Mouse (Mus musculus): ENCODE measurements around the gene Veph1.

The Veph1 gene

GRCm38 (mm10) chr3:66063881-66064280, 232.8 kb downstream of the Veph1 start:
- ChIA-PET CTCF (interaction anchor here in 1 of 4 experiments (0.7 kb wide), 1 partner anchor 295 kb away, joined by 3 read pairs; no protein-coding TSS in a partner anchor), POLR2A (no interaction called here)

GRCm38 (mm10) chr3:66056912-66057311, 239.7 kb downstream of the Veph1 start:
- CTCF ChIA-PET, result no interaction called here
- POLR2A ChIA-PET, result no interaction called here

GRCm38 (mm10) chr3:66055652-66056051, 241.0 kb downstream of the Veph1 start:
- CTCF ChIA-PET, result no interaction called here

GRCm38 (mm10) chr3:66050092-66050886, 246.3 kb downstream of the Veph1 start:
- ChIA-PET POLR2A (no interaction called here), CTCF (interaction anchor here in 1 of 4 experiments (0.6 kb wide), 1 partner anchor 320 kb away, joined by 4 read pairs; no protein-coding TSS in a partner anchor)

More at GRCm38 (mm10) chr3:66055652-66056051, 241.0 kb downstream of the Veph1 start:
- POLR2A ChIA-PET, result no interaction called here

- CTCF ChIA-PET, result interaction anchor here in 1 of 4 experiments (0.7 kb wide), 1 partner anchor 78 kb away, joined by 3 read pairs; no protein-coding TSS in a partner anchor
- POLR2A ChIA-PET, result no interaction called here
Observed at GRCm38 (mm10) chr3:66040857-66041494, 255.7 kb downstream of the Veph1 start.

- ChIA-PET CTCF (no interaction called here), POLR2A (no interaction called here)
Observed at GRCm38 (mm10) chr3:66035226-66035625, 261.4 kb downstream of the Veph1 start.

- ChIA-PET CTCF (no interaction called here), POLR2A (no interaction called here)
Observed at GRCm38 (mm10) chr3:66033346-66033745, 263.3 kb downstream of the Veph1 start.

- CTCF ChIA-PET, result no interaction called here
- POLR2A ChIA-PET, result interaction anchor here in 1 of 4 experiments (0.6 kb wide), 1 partner anchor 178 kb away, joined by 4 read pairs; no protein-coding TSS in a partner anchor
Observed at GRCm38 (mm10) chr3:66025454-66025853, 271.2 kb downstream of the Veph1 start.

GRCm38 (mm10) chr3:66024220-66024792, 272.3 kb downstream of the Veph1 start:
- CTCF ChIA-PET, result interaction anchor here in 2 of 4 experiments (0.7 to 1.2 kb wide), 2 partner anchors 120 to 197 kb away, joined by 5 to 8 read pairs; no protein-coding TSS in a partner anchor
- POLR2A ChIA-PET, result no interaction called here

GRCm38 (mm10) chr3:66019171-66019570, 277.5 kb downstream of the Veph1 start:
- POLR2A ChIA-PET, result interaction anchor here in 1 of 4 experiments (0.8 kb wide), 1 partner anchor 382 kb away, joined by 3 read pairs; no protein-coding TSS in a partner anchor
- CTCF ChIA-PET, result no interaction called here

GRCm38 (mm10) chr3:66007632-66008401, 288.8 kb downstream of the Veph1 start:
- POLR2A ChIA-PET, result no interaction called here

GRCm38 (mm10) chr3:66004989-66005388, 291.6 kb downstream of the Veph1 start:
- POLR2A ChIA-PET, result interaction anchor here in 2 of 4 experiments (0.5 to 0.7 kb wide), 3 partner anchors 309 to 1714 kb away, joined by 3 to 4 read pairs (median 3); no protein-coding TSS in a partner anchor
- CTCF ChIA-PET, result interaction anchor here in 1 of 4 experiments (0.5 kb wide), 1 partner anchor 160 kb away, joined by 3 read pairs; no protein-coding TSS in a partner anchor

More at GRCm38 (mm10) chr3:66007632-66008401, 288.8 kb downstream of the Veph1 start:
- CTCF ChIA-PET, result no interaction called here

- POLR2A ChIA-PET, result interaction anchor here in 1 of 4 experiments (0.7 kb wide), 1 partner anchor 308 kb away, joined by 3 read pairs; no protein-coding TSS in a partner anchor
Observed at GRCm38 (mm10) chr3:66004220-66004951, 292.3 kb downstream of the Veph1 start.

More at GRCm38 (mm10) chr3:66004220-66004951, 292.3 kb downstream of the Veph1 start:
- CTCF ChIA-PET, result interaction anchor here in 2 of 4 experiments (0.7 kb wide), 2 partner anchors 98 to 635 kb away, joined by 4 to 5 read pairs; no protein-coding TSS in a partner anchor

All from embryonic stem cell, embryonic (primary cell).